Mouse (Mus musculus) right cerebral cortex, postnatal 36 days (tissue): ENCODE data around the gene Lum.
A peak's percentile ranks its signal among the peaks of the same experiment; 100 is the strongest.

Experiments used
- DNase-seq, 2 experiments: peaks; one replicate each; pipeline ENCODE4 v3.0.0; 2022; ENCODE audit warnings: low spot score in 2 of 2, mixed read lengths in 1 of 2

Gene Lum

DNA sequence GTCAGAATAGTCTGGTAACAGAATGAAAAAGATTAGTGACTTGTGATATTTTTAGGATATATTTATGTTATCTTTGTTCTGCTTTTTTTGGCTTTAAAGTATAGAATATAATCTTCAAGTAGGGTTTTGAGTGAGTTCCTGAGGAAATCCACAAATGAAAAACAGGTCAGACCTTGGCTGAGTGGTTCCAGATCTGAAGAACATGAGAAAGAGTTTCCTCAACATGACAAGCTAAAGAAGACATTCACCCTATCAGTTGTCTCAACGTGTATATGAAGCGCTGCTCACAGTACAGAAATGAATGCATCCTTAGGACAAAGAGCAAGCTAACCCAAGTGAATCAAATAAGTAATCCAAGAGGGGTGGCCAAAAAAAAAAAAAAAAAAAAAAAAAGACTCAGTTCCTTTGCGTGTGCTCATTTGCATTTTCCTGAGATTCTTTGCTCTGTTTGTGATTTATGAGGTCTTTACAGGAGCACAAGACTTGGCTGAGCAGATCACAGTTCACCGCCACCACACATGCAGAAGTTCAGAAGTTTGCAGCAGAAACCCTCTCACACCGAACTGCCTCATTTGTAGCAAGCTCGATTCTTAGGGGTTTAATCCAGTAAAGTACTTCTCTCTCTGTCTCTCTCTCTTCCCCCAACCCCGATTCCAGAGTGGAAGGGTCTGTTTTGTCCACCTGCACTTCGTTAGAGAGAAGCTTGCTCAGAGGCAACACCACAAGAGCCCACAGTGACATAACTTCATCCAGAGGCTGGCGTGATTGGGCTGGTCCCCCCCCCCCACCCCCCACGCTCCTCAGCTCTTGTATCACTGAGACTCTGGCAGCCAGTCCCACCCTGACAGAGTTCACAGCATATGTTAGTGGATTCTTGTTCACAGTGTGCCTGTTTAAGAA, at the start of gene Lum:
Gene Lum, plus strand, starts transcription at position 172 of the 900 bp plus-strand sequence.
- DNase-seq = no peak

GRCm38 (mm10) chr10:97523366-97523765, 41.6 kb upstream of the Lum start:
- DNase-seq = no peak

- DNase-seq = no peak
Observed at GRCm38 (mm10) chr10:97535697-97536096, 29.2 kb upstream of the Lum start.

DNA sequence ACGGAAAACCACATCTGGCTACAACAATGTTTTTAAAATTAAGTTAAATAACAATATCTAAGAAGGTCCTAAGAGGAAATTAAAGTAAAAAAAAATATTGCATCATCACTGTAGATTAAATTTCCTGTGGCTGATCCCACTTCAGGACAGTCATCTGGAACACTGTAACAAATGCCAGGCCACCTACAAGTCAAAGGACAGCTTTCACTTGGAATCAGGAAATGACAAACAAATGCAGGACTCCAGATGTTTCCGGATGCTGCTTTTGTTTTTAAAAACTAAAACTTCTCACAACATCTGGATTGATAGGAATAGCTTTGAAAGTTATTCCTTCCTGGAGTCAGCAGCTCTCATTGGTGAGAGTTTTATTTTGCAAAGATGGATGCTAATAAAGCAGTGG, 28.0 kb upstream of the Lum start:
- no peak for DNase-seq

DNA sequence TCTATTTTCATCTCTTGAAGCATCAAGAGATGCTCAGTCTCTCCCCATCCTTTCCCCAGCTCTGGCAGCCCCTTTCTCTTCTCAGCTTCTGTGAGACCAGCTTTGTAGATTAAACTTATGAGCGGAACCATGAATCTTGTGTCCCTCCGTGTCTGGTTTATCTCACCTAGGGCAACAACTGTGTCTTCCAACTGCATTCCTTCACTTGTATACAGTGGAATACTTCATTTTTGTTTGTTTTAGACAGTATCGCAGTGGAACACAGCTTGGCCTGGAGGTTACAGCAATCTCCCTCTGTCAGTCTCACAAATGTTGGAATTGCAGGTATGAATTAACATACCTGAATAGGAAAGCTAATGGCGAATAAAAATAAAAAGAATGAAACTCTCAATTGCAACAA, 26.7 kb upstream of the Lum start:
- no peak for DNase-seq

DNA sequence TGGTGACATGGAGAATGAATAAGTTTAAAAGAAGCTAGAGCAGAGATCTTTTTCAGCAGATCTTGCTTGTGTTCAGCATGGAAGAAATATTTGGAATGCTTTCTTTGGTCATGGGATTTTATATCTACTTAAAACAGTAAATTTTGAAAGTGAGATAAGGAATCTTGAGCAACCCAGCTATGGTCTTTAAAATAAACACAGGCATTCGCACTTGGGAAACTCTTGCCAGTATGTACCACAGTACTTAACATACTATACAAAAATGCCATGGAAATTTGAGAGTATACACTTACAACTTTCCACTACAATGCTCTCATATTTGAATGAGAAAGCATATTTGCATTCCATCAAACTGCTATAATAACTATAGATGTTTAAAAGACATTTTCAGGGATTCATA, 17.2 kb upstream of the Lum start:
- DNase-seq = no peak

DNA sequence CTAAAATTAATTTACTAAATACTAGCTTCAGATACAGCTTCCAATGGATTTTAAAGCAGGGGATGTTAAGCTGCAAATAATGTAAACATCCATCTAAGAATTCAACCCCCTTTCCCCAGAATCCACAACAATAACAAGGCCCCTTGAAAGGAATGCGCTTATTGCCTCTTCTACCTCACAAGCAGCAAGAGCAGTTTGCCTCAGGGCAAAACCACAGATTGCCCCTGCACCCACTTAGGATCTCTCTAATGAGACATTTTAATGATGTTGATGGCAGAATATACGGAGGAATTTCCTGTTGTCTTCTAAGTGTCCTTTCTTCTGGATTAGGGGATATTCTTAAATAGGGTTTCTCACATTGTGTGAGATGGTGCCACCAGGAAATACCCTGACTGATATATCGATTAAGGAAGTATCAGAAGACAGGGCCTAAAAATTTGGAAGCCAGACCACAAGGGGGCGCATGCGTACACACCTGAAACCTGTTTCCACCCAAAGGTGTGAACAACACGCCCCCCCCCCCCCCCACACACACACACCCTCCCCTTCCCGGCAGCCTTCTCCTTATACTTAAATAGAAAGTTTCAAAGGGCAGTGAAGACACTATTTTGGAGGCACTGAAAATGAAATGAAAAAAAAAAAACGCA, 2.7 kb downstream of the Lum start:
- no peak for DNase-seq

- DNase-seq = peak in 1 of 2 experiments; percentile 7
Observed at GRCm38 (mm10) chr10:97582543-97583231, 17.8 kb downstream of the Lum start.

DNA sequence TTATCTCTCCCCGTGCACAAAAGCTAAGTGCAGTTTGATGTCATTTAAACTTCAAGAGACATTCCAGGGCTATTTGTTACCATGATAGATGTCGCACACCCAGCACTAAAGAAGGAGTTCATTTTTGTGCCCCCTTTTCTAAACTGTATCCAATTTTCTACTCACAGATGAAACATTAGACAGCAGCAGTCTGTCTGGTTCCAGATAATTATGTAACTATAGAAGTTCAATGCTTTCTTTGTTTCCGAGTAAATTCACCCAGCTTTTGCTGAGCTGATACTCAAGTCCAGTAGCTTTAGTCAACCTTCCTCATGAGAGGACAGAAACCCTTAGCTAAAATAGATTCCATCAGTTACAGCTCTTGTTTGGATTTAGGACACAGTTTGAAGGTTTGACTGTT, 19.2 kb downstream of the Lum start:
- no peak for DNase-seq

DNA sequence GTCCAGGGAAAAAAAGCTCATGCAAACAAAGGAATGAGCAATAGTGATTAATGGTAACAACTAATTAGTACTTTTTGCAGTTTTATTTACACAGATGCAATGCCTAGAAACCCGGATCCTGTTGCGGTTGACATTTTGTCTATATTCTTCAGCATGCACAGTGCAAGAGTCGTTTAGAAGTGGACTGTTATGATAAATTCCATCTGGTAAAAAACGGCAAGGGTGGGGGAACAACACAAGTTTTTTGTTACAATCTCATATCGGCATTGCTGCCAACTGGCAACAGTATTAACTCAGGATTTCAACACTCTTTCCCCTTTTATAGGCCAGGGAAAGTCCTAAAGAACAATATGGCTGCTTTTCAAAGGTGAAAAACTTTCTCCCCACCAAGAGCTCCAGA, 22.2 kb downstream of the Lum start:
- no peak for DNase-seq

- DNase-seq = no peak
Observed at GRCm38 (mm10) chr10:97589574-97589973, 24.6 kb downstream of the Lum start.

DNA sequence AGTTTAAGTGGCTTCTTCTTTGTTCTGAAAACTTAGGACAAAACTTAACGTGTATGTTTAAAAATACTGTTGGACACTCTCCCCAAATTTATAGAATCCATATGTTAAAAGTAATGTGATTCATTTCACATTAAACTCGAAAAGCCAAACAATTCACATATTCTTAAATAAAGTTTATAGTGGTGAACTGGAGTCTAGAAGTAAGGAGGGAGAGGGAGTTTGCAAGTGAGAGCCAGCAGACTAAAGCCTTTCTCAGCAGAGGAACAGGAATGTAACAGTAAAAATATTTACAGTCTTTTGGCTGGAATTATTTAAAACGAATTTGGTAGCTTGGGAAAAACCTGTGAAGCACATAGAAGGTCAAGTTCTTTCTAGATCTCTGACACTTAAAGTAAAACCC, 26.1 kb downstream of the Lum start:
- no peak for DNase-seq

- DNase-seq = no peak
Observed at GRCm38 (mm10) chr10:97591685-97592084, 26.8 kb downstream of the Lum start.

DNA sequence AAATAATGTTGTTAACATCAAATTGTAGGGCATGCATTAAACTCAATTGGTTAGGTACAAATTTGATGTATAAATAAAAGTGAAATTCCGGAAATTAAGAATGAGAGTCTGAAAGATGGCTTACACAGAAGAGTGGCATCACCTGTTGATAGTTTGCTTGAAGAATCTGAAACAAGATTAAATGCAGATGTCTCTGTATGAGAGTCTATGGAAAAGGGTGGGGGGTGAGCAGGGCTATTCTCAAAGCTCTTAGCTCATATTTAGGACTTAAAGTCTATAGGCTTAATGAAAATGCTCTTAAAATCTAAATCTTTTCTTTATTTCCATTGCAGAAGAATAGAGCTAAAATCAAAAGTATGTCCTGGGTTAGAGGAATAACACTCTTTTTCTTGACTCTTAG, 30.8 kb downstream of the Lum start:
- no peak for DNase-seq

- DNase-seq = no peak
Observed at GRCm38 (mm10) chr10:97601744-97602143, 36.8 kb downstream of the Lum start.

DNA sequence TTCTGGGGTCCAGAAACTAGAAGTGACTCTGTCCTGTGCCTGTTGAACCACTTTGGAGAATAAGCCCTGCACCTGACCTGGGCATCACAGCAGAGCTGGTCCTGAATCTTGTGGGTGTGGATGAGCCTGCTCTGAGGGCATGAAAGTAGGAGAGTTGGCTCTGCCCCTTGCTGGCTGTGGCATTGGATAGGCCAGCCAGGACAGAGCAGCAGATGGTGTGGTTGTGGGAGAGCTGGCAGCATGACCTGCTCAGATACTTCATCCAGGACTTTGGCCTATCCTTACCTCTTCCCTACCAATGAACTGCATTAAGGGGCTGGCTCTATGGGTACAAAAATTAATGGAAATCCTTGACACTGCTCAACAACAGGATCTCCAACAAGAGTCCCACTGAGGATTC, 38.3 kb downstream of the Lum start:
- DNase-seq = no peak

GRCm38 (mm10) chr10:97606579-97606978, 41.7 kb downstream of the Lum start, which contains the start of gene Kera:
Kera (plus strand) TSS chr10:97606879.
- DNase-seq = no peak
